Mouse (Mus musculus): ENCODE data around the gene Map3k13.

DNA sequence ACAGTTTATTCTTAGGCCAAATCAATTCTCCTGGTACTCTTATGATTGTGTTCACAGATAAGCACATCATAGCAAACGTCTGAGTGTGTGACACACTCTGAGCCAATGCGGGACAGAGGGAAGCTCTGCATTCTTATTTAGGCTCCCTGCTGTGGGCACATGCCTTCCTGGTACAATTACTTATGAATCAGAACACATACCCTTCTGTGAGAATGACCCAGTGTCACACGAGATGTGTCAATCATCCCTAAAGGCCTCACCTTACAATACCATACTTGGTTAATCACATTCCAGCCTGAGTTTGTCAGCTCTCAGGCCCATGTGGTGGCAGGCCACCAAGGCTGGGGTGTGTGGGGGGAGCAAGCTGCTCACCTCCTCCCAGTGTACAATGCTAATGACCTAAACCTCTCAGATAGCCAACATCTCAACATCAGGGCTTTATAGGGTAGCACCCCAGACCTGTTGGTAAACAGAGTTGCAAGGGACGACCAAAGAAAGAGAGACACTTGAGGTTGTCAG lies 63.0 kb downstream of the Map3k13 start:
- TF ChIP-seq CHD2 (IDR thresholded peaks at IDR 0.05; ENCODE audit: low read depth, low read length), result no peak
- TF ChIP-seq ZC3H11A (IDR thresholded peaks at IDR 0.05; ENCODE audit: borderline replicate concordance, low read depth, low read length), result no peak
